Mouse (Mus musculus): ENCODE results near the gene Igsf21. TPM values are rescaled to one million over a fixed set of nuclear protein-coding genes. Genes with fewer than 3 reads are reported as not detected.

Gene Igsf21
- under 1 TPM in 2 of 4 experiments, not detected in 2; 0.22 to 0.48 TPM for total RNA-seq (2022)

DNA sequence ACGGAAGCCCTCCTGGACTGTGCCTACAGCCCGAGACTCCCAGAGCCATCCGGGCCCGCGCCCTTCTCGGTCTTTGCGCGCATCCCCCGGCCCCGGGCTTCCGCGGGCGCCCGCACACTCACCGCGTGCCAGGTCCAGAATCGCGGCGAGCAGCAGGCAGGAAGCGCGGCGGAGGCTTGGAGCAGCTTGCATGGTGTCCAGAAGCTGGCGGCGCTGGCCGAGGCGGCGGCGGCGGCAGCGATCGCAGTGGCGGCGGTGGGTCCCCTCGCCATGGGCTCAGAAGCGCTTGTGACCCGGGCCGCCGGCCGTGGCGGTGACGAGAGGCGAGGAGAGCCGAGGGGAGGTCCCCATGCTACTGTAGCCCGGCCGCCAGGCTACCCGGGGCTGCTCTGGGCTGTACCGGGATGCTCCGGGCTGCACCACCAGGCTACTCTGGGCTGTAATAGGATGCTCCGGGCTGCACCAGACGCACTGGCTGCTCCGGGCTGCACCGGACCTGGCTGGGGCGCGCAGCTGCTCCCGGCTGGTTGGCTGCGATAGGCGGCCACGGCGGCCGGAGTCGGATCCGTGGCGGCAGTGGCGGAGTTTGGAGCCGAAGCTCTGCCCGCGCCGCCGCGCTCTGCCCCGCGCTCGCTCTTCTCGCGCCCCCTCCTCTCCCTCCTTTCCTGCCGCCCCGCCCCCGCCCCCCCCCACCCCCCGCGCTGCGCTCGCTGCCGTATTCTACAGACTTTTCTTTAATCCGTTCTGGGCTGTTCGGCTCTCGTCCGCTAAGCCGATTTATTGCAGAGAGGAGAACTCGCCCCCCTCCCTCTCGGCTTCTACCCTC, at the start of gene Igsf21:
Igsf21 (minus strand) TSS at position 605 of the 826 bp plus-strand sequence.
- no peak for DNase-seq (ENCODE audit: low spot score in 2 of 2)

DNA sequence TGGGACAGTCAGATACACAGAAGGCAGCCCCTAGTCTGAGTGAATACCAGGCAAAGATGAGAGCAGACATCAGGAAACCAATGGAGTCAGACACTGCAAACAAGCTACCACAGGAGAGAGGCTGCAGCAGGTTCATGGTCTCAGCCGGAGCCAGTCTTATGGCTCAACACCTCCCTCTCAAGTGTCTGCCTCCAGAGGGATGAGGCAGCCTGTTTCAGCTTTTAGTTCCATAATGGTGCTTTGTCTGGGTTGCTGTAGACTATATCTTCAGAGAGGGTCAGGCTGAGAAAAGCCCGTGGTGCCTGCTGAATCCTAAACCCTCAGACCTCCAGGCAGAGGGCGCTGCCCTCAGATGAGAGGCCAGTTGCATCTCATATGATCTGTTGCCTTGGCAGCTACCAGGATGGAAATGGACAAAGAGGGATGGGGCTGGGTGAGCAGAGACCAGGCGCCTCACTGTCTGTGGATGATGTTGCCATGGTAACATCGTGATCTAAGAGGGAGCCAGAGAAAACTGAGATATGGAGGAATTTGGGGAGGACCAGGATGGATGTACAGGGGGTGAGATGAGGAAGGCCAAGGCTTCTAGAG, 39.2 kb upstream of the Igsf21 start:
- no peak for DNase-seq (ENCODE audit: low spot score in 2 of 2)

DNA sequence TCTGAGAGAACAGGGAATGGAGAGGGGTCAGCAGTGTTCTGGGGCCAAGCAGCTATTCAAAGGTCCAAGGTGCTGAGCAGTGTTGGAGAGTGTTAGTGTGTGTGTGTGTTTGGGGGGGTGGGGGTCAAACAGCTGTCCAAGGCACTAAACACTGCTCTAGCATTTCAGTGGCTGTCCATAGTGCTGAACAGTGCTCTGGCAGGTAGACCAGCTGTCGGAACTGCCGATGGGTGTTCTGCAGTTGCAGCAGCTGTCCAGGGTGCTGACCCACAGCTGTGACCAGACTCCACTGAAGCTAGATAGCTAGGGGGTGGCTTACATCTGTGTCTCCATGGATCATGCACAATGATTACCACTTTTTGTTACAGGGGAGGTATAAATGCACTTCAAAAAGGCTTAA, 36.8 kb upstream of the Igsf21 start:
- DNase-seq (ENCODE audit: low spot score in 2 of 2) = no peak

GRCm38 (mm10) chr4:140278269-140278668, 31.7 kb upstream of the Igsf21 start:
- no peak for DNase-seq (ENCODE audit: low spot score in 2 of 2)

DNA sequence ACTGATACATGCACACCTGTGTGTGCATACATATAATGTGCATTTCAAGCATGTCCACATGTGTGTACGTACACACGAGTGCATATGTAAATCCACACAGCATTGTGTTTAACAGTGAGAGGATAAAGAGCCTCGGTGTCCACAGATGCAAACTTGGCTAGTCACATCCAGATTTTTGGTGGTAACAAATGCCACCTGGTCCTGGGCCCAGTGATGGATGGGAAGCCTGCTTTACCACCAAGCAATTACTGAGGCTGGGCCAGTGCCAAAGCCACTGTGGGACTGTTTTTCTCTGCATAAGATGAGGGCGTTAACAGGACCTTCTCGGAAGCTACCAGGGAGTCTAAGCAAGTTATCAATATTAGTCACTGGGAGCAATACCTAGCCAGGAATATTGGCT, 25.3 kb upstream of the Igsf21 start:
- no peak for DNase-seq (ENCODE audit: low spot score in 2 of 2)

GRCm38 (mm10) chr4:140270451-140270850, 23.9 kb upstream of the Igsf21 start:
- DNase-seq (ENCODE audit: low spot score in 2 of 2) = no peak

DNA sequence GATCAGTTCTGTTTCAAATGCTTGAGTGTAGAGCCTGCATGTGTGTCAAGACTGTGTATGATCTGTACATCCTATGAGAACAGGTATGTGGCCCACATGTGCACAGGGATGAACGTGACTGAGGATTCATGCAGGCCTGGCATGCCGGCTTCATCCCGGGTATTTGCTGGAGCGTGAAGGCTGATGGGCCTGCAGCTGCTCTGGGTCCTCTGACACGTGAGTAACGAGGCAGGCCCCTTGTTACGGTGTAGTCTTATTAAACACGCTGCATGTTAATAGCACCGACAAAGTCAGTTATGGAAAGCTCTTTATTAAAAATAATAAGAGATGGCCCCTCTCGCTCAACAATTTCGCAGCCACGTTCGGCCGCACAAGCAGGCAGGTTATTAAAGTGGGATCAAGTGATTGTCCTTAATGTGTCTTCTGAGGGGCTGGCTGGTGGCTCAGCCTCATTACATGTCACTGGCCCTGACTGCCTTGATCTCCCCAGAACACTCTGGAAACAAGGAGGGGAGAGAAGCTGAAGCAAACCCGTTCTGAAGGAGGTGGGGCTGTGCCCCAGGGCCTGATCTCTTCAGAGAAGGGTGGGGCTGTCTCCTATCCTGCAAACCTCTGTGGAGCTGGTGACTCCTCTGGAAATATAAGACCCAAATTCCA, 22.7 kb upstream of the Igsf21 start:
- DNase-seq (ENCODE audit: low spot score in 2 of 2) = no peak

DNA sequence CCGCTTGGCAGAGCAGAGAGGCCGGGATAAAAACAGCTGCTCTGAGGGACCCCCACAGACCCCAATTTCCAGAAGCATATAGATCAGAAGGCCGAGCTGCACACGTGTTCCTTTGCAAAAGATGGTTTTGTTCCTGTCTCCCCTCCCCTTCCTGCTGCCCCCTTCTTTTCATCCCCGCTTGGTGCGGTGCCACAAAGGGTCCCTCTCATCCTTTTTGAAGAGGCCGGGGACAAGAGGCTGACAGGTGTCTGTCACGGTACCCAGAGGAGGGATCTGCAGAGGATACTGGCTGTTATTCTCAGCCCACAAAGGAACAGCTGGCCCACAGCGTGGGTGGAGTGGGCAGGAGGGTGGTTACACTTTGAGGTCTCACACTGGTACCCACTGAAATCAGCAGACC, 21.3 kb upstream of the Igsf21 start:
- no peak for DNase-seq (ENCODE audit: low spot score in 2 of 2)

GRCm38 (mm10) chr4:140267086-140267485, 20.5 kb upstream of the Igsf21 start:
- no peak for DNase-seq (ENCODE audit: low spot score in 2 of 2)

- DNase-seq (ENCODE audit: low spot score in 2 of 2) = no peak
These were observed 12.4 kb upstream of the Igsf21 start for GRCm38 (mm10) chr4:140258968-140259367.

GRCm38 (mm10) chr4:140252369-140252768, 5.8 kb upstream of the Igsf21 start:
- no peak for DNase-seq (ENCODE audit: low spot score in 2 of 2)

- DNase-seq (ENCODE audit: low spot score in 2 of 2) = no peak
These were observed 2.6 kb upstream of the Igsf21 start for GRCm38 (mm10) chr4:140249011-140249744.

- DNase-seq (ENCODE audit: low spot score in 2 of 2) = no peak
These were observed 1.8 kb upstream of the Igsf21 start for GRCm38 (mm10) chr4:140248396-140248795.

GRCm38 (mm10) chr4:140247006-140248003, 721 bp upstream of the Igsf21 start:
- no peak for DNase-seq (ENCODE audit: low spot score in 2 of 2)

GRCm38 (mm10) chr4:140245286-140246179, 1.1 kb downstream of the Igsf21 start:
- no peak for DNase-seq (ENCODE audit: low spot score in 2 of 2)

- DNase-seq (ENCODE audit: low spot score in 2 of 2) = no peak
These were observed 1.7 kb downstream of the Igsf21 start for GRCm38 (mm10) chr4:140244835-140245234.

DNA sequence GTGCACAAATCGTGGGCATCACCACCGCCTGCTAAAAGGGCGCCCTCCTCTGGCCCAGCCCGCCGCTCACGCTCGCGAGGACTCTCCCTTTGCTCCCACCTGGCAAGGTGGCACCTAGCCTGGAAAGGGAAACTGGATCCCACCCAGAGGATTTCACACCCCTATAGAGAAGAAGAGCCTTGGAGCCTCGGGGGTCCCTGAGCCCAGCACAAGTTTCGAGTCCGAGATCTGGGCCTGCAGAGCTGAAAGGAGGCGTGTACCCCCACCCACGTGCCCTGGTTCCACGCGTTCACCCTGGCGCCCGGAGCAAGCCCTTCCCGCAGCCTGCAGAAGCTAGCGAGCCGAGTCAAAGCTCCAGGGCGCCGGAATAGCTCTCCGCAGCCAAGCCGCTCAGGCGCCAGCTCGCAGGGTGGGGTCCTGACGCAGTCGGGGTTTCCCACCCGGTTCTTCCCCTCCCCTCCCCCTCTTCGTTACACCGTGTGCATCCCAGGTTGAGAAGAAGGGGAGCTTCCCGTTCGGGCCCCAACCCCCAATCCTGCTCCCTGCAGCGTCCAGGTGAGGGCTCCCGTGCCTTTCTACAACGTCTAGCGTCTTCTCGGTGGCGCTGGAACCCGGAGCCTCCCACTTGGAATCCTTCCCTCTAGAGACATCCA, 2.3 kb downstream of the Igsf21 start:
- no peak for DNase-seq (ENCODE audit: low spot score in 2 of 2)

GRCm38 (mm10) chr4:140243231-140243630, 3.4 kb downstream of the Igsf21 start:
- DNase-seq (ENCODE audit: low spot score in 2 of 2) = no peak

DNA sequence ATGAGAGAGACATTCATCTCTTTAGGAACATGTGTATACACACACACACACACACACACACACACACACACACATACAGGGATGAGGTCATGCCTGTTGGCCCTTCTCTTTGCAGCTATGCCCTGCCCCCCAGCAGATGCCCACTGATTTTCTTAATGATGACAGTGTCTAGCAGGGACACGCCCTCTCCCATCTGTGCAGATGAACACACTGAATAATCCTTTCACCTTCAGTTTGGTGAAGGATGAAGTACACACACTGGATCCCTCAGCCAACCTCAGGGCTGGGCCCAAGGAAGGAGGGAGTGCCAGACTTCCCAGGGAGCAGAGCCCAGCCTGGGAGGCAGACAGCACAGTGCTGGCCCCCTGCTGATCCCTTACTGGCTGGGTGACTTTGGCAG, 4.3 kb downstream of the Igsf21 start:
- DNase-seq (ENCODE audit: low spot score in 2 of 2) = no peak

All from gastrocnemius, adult 8-10 months (tissue).